Mouse (Mus musculus) frontal cortex, adult 2 months (tissue): ENCODE measurements around the gene Rabep2. TPM values are rescaled to one million over a fixed set of nuclear protein-coding genes. Genes with fewer than 3 reads are reported as not detected.
"Not testable (repeated sequence)": the region's sequence is repeated elsewhere in the genome, so short reads cannot be mapped to it uniquely, and the experiment has no call there.

Experiments used
- DNase-seq, 2 experiments: peaks; one replicate each; pipeline ENCODE4 v3.0.0; 2022; ENCODE audit warnings: low spot score in 1 of 2; ENCODE audit errors: extremely low spot score in 1 of 2
- polyA plus RNA-seq: library from polyadenylated mRNA; depleted of rRNA; stranded (reverse); fragments of >200 nt; gene quantifications from 2 replicates; pipeline ENCODE4 v1.2.3, GENCODE M21; 2012; rRNA removed

The Rabep2 gene
- polyA plus RNA-seq, 1 experiment, result 25.4 TPM

GRCm38 (mm10) chr7:126487617-126488385, 59.2 kb downstream of the Rabep2 start:
- not testable (repeated sequence) for DNase-seq

GRCm38 (mm10) chr7:126491005-126491404, 62.4 kb downstream of the Rabep2 start:
- DNase-seq, result no peak

- no peak for DNase-seq
Measured at GRCm38 (mm10) chr7:126491973-126492372, 63.4 kb downstream of the Rabep2 start.

GRCm38 (mm10) chr7:126494120-126494519, 65.6 kb downstream of the Rabep2 start:
- no peak for DNase-seq

GRCm38 (mm10) chr7:126496475-126496874, 67.9 kb downstream of the Rabep2 start:
- no peak for DNase-seq

- no peak for DNase-seq
Measured at GRCm38 (mm10) chr7:126497966-126498365, 69.4 kb downstream of the Rabep2 start.

Other genes starting within 250 kb of the Rabep2 start
- 174 and 191 TPM in 2 replicates for gene Xpo6, start 228.3 kb upstream of the Rabep2 start, polyA plus RNA-seq
- 54.4 and 56.0 TPM in 2 replicates for gene Sbk1, start 156.1 kb upstream of the Rabep2 start, polyA plus RNA-seq
- gene Lat, start 59.2 kb upstream of the Rabep2 start, polyA plus RNA-seq, result 1.3 and 3.1 TPM in 2 replicates
- gene Spns1, start 51.3 kb upstream of the Rabep2 start, polyA plus RNA-seq, result 148 and 159 TPM in 2 replicates
- 6.6 and 6.8 TPM in 2 replicates for gene Nfatc2ip, start 32.0 kb upstream of the Rabep2 start, polyA plus RNA-seq
- gene Cd19, start 13.9 kb upstream of the Rabep2 start, polyA plus RNA-seq, result 0.14 and 0.27 TPM in 2 replicates
- gene Atp2a1, start 34.3 kb downstream of the Rabep2 start, polyA plus RNA-seq, result 1.2 and 1.9 TPM in 2 replicates
- gene Sh2b1, start 46.7 kb downstream of the Rabep2 start, polyA plus RNA-seq, result 60.5 and 63.7 TPM in 2 replicates
- 97.2 and 102 TPM in 2 replicates for gene Tufm, start 58.6 kb downstream of the Rabep2 start, polyA plus RNA-seq
- 144 and 153 TPM in 2 replicates for gene Atxn2l, start 74.7 kb downstream of the Rabep2 start, polyA plus RNA-seq
- 107 and 114 TPM in 2 replicates for gene Eif3c, start 137.7 kb downstream of the Rabep2 start, polyA plus RNA-seq
- gene Apobr, start 156.2 kb downstream of the Rabep2 start, polyA plus RNA-seq, result 0.74 and 0.82 TPM in 2 replicates
- 45.1 and 46.3 TPM in 2 replicates for gene Cln3, start 157.1 kb downstream of the Rabep2 start, polyA plus RNA-seq
- 0.13 TPM in 1 of 2 replicates, not detected in the other for gene Il27, start 166.2 kb downstream of the Rabep2 start, polyA plus RNA-seq
- gene Nupr1, start 202.1 kb downstream of the Rabep2 start, polyA plus RNA-seq, result 23.9 and 31.7 TPM in 2 replicates
- 40.2 and 44.8 TPM in 2 replicates for gene Sgf29, start 220.6 kb downstream of the Rabep2 start, polyA plus RNA-seq
- gene Sult1a1, start 247.7 kb downstream of the Rabep2 start, polyA plus RNA-seq, result 10.7 and 11.1 TPM in 2 replicates